Mouse (Mus musculus) embryonic fibroblast, embryonic 13.5 days (primary cell): ENCODE data around the gene Cubn. TPM values are rescaled to one million over a fixed set of nuclear protein-coding genes. Genes with fewer than 3 reads are reported as not detected.

ENCODE experiments used
- H3K27ac ChIP-seq: 2 replicates; pipeline ENCODE4 v1.5.1; 2012; ENCODE audit warnings: low read length, control low read depth, inconsistent platforms; ENCODE audit not compliant: insufficient read depth
- H3K4me1 ChIP-seq: 2 replicates; pipeline ENCODE4 v1.6.1; 2011; ENCODE audit warnings: low read length; ENCODE audit not compliant: control insufficient read depth, insufficient read depth
- H3K4me3 ChIP-seq: 2 replicates; pipeline ENCODE4 v1.5.1; 2011; ENCODE audit warnings: mild to moderate bottlenecking, control low read depth, low read length; ENCODE audit not compliant: insufficient read depth
- CTCF ChIP-seq: IDR thresholded peaks from 2 replicates; pipeline ENCODE4 v1.5.1; 2011; ENCODE audit warnings: mild to moderate bottlenecking, control low read depth, low read length, moderate library complexity, borderline replicate concordance; ENCODE audit not compliant: insufficient read depth
- POLR2A ChIP-seq: IDR thresholded peaks from 2 replicates; pipeline ENCODE4 v1.6.1; 2011; ENCODE audit warnings: low read depth, mild to moderate bottlenecking, control low read depth, low read length, moderate library complexity
- polyA plus RNA-seq: library from polyadenylated mRNA; stranded (reverse); fragments of >200 nt; gene quantifications from 2 replicates; pipeline ENCODE4 v1.2.4, GENCODE M21; 2011; ENCODE audit warnings: low read depth; ENCODE audit not compliant: missing spikeins, insufficient read length

Cubn gene
- polyA plus RNA-seq, 1 experiment, result 0.81 TPM

DNA sequence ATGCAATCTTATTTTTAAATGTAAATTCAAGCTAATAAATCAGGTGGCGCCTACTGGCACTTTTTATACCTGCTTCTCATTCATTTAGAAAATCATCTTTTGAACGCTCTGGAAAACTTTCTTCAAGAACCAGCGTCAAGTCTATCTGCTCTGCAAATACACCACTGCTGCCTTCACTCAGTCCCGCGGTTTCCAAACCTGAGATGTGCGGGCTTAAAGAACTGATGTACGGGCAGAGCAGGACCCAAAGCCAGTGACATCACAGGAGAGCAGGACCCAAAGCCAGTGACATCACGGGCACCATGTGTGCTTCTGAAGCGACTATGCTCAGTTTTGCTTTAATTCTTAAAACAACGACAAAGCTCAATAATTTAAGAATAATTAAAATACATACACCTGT, 256.8 kb downstream of the Cubn start:
- TF ChIP-seq CTCF (no peak), POLR2A (no peak)
- Histone ChIP-seq H3K4me1 (peaks cover 7% of the 10 kb centered on the region), H3K27ac (no peak overlapping the region), H3K4me3 (no peak overlapping the region)

DNA sequence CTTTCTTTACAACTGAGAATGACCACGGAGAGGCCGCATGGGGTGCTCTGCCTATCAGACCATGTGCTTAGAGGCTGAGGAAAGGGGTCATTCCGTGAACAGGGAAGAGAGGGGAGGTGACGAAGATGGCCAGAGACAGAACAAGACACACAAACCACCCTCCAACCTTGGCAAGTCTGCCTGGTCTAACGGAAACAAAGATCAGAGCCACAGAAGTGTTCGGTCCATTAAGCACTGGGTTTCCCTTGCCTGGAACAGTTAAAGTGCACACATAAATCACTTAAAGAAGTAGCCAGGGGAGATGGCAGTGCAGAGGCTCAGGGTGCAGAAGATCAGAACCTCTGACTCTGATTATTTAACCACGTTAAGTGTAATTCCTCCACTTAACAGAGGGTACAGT, 257.7 kb downstream of the Cubn start:
- H3K4me1 ChIP-seq, result peaks cover 7% of the 10 kb centered on the region
- H3K4me3 ChIP-seq, result no peak overlapping the region
- H3K27ac ChIP-seq, result no peak overlapping the region
- TF ChIP-seq POLR2A (no peak), CTCF (no peak)

DNA sequence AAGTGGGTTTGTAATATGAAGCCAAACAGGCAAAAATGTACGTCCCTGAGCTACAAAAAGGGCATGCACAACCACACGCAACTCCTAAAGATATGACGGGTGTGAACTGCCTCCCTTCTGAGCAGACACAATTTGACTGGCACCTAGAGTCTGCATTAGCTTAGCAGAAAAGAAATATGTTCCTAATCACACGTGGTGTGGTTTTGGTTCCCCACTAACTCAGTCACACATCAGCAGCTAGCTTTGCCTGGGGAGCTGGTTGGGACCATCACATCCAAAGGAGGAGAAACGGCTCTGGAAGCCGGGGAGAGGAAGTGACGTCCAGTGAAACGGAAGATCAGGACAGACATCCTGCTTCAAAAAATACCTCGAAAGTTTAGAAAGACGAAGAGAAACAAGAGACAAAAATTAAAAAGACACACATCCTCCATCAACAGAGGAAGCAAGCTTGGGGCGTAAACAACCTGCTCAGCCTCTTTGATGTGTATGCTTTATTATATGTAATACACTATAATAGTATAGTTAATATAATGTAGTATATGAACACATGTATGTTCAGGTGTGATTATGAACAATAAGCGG, 258.3 kb downstream of the Cubn start:
- Histone ChIP-seq H3K4me3 (no peak overlapping the region), H3K4me1 (peaks cover 7% of the 10 kb centered on the region), H3K27ac (no peak overlapping the region)
- TF ChIP-seq POLR2A (no peak), CTCF (no peak)

DNA sequence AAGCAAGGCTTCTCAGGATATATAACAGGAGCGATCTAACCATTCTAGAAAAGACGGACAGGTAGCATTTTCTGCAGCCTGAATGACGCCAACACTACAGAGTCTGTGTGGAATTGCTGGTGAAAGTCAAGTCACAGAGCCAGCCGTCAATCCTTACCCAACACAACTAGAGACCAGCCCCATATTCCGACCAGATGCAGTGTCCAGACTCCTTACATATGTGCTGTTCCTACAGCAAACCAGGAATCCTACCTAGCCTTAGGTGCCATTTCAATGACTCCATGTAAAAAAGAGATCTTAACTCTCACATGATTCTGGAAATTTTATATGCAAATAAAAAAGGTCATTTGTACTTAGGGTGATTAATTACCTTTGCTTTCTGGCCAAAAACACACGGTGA, 259.3 kb downstream of the Cubn start:
- H3K27ac ChIP-seq, result no peak overlapping the region
- H3K4me3 ChIP-seq, result no peak overlapping the region
- TF ChIP-seq POLR2A, result no peak
- no peak for TF ChIP-seq CTCF
- H3K4me1 ChIP-seq, result peaks cover 7% of the 10 kb centered on the region

DNA sequence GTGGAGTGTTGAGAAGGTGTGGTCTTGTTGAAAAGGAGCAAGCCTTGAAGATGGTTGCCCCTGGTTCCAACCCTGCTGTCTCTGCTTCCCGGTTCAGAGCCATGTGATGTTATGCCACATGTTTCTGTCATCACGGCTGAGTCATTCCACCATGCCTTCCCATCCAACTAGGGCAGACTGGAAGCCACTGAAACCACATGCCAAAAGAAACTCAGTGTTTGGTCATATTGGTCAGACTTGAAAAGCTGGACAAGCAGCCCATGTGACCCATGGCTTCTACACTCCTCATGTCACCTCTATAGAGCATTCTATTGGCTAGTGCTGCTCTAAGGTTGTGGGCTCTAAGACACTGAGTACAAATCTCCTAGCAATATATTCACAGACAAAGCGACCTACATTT, 261.9 kb downstream of the Cubn start:
- H3K4me1 ChIP-seq, result peaks cover 12% of the 10 kb centered on the region
- TF ChIP-seq CTCF (no peak), POLR2A (no peak)
- H3K27ac ChIP-seq, result no peak overlapping the region
- H3K4me3 ChIP-seq, result no peak overlapping the region

Other genes with a start within 250 kb of the Cubn start
- 235 and 307 TPM in 2 replicates for gene Rsu1, start 220.4 kb downstream of the Cubn start, polyA plus RNA-seq
- 7.9 and 14.3 TPM in 2 replicates for gene Trdmt1, start 52.9 kb upstream of the Cubn start, polyA plus RNA-seq
- 3,430 and 4,672 TPM in 2 replicates for gene Vim, start 82.1 kb upstream of the Cubn start, polyA plus RNA-seq